Mouse (Mus musculus) mouse embryonic stem cell (cell line): ENCODE measurements around the gene Tbce.

Experiments
- in situ Hi-C, 2 experiments: fragments of 300-500 bp; cut with MboI; formaldehyde crosslinking; loops; 1 replicate in 1 of 2; 3 replicates in 1 of 2; pipeline ENCODE4 v1.14.3; 2019 to 2020; ENCODE audit warnings: low sequenced_read_pairs in 2 of 2, low pct_unique_long_range_greater_than_20kb in 1 of 2, mixed read lengths in 1 of 2; ENCODE audit not compliant: unreplicated experiment in 1 of 2

Gene Tbce

DNA sequence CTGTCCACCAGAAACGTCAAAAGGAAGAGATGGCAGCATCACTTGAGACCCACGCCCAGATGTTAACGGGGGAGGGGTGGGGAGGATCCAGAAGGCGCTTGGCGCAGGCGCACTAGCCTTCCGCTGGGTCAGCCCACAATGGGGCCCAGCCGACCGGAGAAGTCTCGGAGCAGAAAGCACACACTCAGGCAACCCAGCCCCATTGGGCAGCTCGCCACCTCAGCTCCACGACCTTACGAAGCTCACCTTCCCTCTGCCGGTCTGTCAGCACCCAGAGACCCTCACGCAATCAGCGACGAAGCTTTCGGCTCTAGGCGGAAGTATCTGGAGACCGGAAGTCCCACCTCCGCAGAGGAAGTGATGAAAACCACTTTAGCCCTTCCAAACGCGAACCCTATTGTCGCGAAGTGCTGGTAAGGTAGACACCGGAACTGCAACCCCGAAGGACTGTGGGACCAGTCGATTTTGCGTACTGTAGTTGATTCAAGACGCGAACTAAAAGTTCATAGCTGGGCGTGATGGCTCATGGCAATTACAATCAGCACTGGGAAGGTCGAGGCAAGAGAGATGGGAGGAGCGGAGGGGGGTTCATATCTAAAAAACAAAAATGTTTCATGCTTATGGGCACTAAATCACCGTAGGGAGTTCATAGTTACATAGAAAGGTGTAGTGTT is at the start of gene Tbce:
Gene Tbce (minus strand): TSS at position 347 of the 674 bp plus-strand sequence.
- in situ Hi-C loops: no loop called here

- in situ Hi-C loops: no loop called here
Measured at GRCm38 (mm10) chr13:14088669-14089068, 49.2 kb upstream of the Tbce start.

DNA sequence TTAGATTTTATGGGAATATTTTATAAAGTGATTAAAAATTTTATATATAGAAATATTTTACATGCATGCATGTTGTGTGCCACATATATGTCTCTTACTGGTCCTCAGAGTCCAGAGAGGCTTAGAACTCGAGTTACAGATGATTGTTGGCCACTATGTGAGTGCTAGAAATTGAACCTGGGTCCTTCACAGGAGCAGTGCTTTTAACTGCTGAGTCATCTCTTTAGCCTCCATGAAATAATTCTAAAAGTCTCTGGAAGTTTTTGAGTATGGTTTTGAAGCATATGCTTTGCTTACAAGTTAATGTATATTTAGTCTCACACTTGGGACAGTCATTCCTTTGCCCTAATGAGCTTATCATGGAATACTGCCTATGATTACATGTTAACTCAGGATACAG is 35.9 kb upstream of the Tbce start:
- in situ Hi-C loops: no loop called here

GRCm38 (mm10) chr13:14074371-14074770 is 34.9 kb upstream of the Tbce start:
- in situ Hi-C loops: no loop called here

DNA sequence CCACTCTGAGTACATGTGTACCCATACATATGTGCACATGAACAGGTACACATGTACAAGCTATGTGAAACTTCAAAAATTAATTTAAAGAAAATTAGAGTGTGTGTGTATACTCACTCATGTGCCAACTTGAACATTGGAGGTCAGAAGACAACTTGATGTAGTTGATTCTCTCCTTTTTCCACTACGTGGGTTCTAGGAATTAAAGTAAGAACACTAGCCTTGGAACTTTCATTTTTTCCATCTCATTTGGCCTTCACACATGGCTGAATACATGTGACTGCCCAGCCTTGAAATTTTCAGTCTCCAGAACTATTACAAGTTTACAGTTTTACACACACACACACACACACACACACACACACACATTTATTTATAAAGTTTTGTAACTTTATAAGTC is 29.9 kb upstream of the Tbce start:
- in situ Hi-C loops: no loop called here

DNA sequence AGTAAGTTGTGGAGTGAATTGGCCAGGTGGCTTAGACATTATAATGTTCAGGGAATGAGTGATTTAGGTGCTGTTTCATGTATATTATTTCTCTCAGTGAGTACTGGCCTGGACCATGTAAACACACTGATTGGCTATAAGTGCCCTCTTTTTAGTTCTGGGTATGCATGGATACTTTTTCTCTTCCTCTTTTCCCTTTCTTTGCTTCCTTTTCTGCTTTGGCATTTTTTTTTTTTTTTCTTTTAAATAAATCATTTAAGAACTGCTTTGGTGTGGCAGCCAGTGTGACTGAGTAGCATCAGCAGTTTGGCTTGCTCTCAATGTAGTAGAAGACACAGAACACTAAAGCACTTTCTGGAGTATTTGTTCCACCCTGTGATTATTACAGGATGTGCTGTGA is 28.6 kb upstream of the Tbce start:
- in situ Hi-C loops: no loop called here

GRCm38 (mm10) chr13:14065701-14066100 is 26.3 kb upstream of the Tbce start:
- in situ Hi-C loops: no loop called here

GRCm38 (mm10) chr13:14065028-14065380 is 25.6 kb upstream of the Tbce start:
- in situ Hi-C loops: no loop called here

- in situ Hi-C loops: no loop called here
Measured at GRCm38 (mm10) chr13:14064341-14065027, 25.0 kb upstream of the Tbce start.

- in situ Hi-C loops: no loop called here
Measured at GRCm38 (mm10) chr13:14063942-14064271, 24.5 kb upstream of the Tbce start.

DNA sequence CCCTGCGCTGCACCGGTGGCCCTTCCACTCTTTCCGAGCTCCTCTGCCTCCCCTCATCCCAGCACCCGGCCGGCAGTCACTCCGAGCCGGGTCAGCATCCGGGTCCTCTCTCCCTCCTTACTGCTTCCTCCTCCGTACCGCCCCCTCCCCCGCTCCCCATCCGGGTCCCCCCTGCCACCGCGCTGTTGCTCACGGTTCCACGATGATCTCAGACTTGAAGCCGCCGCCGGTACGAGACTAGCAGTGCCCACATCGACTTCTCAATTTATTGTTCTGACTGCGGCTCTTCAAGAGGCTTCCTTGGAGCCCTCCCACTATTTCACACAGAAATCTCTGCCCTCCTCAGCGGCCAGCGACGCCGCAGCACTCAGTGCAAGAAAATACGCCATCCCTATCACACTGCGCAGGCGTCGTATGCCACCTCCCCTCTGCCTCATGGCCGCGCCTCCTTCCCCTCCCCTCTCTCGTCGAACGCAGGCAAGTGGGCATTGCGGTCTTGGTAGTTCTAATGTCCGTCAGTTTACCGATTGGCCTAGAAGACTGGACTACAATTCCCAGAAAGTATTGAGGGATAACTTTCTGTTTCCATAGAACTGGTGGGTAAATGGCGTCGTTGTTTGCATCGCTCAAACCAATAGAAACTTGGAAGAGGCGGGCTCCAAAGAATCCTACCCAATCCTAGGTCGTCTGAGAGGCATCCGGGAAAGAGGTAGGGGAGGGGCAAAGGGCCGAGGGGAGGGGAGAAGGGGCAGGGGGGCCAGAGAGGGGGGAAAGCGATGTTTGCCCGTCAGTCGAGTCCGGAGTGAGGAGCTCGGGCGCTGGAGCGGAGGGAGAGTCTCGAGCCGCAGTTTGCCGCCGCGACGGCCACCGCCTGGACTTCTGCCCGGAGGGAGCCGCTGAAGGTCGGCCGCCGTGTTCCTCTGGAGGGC is 23.8 kb upstream of the Tbce start, which contains the start of the genes Arid4b and Ggps1:
Gene Arid4b (plus strand): TSS at position 220 of the 929 bp plus-strand sequence.
Gene Ggps1 (minus strand): TSS at position 476 of the 929 bp plus-strand sequence.
- in situ Hi-C loops: no loop called here

DNA sequence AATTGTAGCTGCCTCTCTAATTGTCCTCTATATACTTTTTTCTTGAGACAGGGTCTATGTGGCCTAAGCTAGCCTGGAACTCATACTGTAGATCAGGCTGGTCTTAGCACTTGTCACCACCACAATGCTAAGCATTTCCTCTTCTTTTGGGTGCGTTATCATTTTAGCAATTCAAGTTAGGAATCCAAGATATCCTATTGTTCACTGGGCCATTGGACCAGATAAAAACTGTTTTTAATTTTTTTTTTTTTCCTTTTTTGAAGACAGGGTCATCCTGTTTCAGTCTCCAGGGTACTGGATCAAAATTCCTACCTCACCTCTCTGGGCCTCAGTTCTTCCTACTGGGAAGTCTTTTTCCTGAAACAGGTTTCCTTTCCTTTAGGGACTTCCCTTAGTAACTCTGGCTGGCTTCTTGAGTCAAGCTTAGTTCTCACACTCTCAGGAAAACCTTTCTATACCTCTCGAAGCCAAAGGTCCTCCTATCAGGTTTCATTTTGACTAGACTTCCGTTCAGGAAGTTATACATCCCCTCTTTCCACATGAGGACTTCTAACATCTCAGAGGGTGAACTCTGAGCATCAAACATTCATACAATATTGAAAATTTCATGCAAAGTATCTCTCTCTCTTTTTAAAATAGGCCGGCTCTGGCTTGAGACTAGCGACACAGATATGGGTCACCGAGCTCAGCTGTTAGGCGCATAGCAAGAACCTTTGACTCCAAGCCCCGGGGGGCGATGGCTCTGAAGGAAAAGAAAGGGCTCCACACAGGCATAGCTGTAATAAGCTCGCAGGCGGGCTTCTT is 23.0 kb upstream of the Tbce start:
- in situ Hi-C loops: no loop called here

- in situ Hi-C loops: no loop called here
Measured at GRCm38 (mm10) chr13:14059582-14059981, 20.1 kb upstream of the Tbce start.

GRCm38 (mm10) chr13:14056801-14057200 is 17.4 kb upstream of the Tbce start:
- in situ Hi-C loops: no loop called here

DNA sequence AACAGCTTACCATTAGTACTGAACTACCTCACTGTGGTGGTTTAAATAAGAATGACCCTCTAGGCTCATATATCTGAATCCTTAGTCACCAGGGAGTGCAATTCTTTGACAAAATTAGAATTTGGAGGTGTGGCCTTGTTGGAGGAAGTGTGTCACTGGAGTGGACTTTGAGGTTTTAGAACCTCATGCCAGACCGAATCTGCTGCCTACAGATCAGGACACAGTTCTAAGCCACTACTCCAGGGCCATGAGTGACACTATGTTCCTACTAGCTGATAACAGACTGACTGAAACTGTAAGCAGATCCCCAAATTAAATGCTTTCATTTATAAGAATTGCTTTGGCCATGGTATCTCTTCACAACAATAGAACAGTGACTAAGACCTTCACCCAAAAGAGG is 10.4 kb upstream of the Tbce start:
- in situ Hi-C loops: no loop called here

DNA sequence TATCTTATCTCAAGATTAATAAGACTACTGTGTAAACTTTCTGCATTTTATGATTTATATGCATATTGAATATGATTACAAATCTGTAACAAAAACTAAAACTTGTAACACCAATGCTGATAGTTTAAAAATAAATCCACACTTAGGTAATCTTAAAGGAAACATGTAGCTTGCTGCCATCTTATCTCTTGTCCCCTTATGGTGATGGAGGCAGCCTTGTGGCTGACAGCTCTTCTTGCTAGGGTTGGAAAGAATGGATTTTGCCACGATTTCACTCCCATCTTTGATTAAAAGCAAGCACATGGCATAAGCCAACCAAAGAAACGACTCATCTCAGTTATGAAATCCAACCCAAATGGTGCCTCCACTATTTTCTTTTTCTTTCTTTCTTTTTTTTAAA is 5.1 kb upstream of the Tbce start:
- in situ Hi-C loops: no loop called here

- in situ Hi-C loops: no loop called here
Measured at GRCm38 (mm10) chr13:14043851-14044250, 4.4 kb upstream of the Tbce start.

- in situ Hi-C loops: no loop called here
Measured at GRCm38 (mm10) chr13:14040186-14040585, 748 bp upstream of the Tbce start.

DNA sequence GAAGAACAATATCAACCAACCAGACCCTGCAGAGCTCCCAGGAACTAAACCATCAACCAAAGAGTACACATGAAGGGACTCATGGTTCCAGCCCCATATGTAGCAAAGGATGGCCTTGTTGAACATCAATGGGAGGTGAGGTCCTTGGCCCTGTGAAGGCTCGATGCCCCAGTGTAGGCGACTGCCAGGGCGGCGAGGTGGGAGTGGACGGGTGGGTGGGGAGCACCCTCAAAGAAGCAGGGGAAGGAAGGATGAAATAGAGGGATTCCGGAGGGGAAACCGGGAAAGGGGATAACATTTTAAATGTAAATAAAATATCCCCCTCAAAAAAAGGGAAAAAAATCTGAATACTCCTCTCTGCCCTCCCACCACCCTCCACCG is 537 bp downstream of the Tbce start:
- in situ Hi-C loops: no loop called here
